Mouse (Mus musculus) T-cell, adult 2 months (primary cell): Measurements from ENCODE around the gene Pde6h.
A peak's percentile ranks its signal among the peaks of the same experiment; 100 is the strongest.

Experiments used
- DNase-seq: peaks from one replicate; pipeline ENCODE4 v3.0.0; 2022; ENCODE audit warnings: low spot score

The Pde6h gene

GRCm38 (mm10) chr6:136941051-136942021, 17.7 kb downstream of the Pde6h start, which contains the start of gene Arhgdib:
Arhgdib (minus strand) TSS chr6:136941899.
- peak; percentile 76 for DNase-seq

GRCm38 (mm10) chr6:136942280-136942679, 18.6 kb downstream of the Pde6h start:
- no peak for DNase-seq

GRCm38 (mm10) chr6:136943392-136943791, 19.8 kb downstream of the Pde6h start:
- no peak for DNase-seq

GRCm38 (mm10) chr6:136944511-136944910, 20.9 kb downstream of the Pde6h start:
- peak; percentile 67 for DNase-seq

DNA sequence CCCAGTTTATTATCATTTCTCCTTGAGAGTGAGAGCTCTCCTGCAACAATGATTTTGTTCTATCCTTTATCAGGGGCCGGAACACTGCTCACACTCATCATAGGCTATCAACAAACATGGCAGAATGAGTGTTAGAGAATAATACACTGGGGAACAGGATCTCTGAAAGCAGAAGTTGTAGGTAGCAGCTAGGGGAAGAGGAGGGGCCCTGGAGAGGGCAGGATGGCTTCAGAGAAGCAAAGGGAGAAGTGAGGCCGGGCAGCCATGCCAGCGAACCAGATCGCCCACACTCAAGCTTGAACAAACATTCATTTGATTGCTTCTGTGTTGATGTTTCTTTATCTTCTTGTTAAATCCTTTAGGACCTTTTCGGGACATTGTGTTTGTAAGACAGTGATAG, 22.6 kb downstream of the Pde6h start:
- no peak for DNase-seq

DNA sequence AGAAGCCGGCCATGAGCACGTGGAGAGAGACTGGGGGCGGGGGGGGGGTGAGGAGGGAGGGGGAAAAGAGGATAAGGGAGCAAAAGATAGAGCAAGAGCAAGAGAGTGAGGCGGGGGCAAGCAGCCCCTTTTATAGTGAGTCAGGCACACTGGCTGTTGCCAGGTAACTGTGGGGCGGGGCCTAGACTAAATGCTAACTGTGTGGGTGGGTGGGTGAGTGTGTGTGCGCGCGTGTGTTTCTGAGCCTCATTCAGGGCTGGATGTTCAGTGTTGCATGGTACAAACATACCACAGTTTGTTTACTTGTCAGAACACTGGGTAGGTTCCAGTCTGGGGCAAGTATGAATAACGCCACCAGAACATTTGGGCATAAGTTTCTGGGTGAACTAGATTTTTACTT, 23.3 kb downstream of the Pde6h start:
- DNase-seq = peak; percentile 83

GRCm38 (mm10) chr6:136947716-136948115, 24.1 kb downstream of the Pde6h start:
- DNase-seq = no peak

DNA sequence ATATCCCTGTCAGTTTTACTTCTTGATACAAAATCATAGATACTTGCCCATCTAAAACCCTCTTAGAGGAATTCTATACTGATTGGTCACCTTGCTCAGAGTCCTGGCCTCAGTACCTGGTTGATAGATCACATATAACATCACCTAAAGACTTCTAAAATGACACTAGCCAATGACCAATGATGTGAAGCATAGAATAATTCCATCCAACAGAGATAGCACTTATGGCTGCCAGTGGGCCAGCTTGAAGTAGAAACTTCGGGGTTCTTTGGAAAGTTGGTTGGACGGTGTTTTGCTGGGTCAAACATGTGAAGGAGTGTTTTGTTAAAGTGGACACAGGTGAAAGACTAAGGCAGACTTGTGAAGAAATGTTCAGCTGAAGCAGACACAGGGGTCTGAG, 26.5 kb downstream of the Pde6h start:
- no peak for DNase-seq

DNA sequence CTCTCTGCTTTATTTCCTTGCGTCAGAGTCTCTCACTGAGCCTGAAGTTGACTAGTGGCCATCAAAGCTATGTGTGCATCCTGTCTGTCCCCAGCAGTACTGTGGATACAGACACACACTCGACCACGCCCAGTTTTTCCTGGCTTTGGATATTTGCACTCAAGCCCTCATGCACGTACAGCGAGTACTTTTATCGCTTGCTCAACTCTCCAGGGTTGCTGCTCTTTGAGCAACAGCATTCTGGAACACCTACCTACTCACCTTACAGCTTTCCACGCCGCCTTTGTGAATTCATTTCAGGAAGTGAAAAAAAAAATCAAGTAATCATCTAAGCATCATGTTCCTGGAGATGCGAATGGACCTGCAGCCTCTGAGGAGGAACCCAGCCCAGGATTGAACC, 29.3 kb downstream of the Pde6h start:
- DNase-seq = no peak

DNA sequence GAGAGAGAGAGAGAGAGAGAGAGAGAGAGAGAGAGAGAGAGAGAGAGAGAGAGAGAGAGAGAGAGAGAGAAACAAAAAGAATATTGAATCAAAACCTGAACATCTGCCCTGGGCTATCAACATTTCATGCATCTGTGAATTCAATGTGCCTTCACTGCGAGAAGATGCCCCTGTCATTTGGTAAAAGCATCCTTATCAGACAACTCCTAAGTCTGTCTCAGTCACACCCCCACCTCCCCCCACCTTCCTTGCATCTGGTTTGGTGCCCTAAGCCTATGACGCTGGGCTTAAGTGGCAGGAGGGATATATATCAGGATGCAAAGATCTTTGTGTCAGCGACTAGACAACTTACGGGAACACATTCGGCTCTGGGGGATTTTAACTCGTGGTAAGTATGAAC, 30.6 kb downstream of the Pde6h start:
- no peak for DNase-seq

DNA sequence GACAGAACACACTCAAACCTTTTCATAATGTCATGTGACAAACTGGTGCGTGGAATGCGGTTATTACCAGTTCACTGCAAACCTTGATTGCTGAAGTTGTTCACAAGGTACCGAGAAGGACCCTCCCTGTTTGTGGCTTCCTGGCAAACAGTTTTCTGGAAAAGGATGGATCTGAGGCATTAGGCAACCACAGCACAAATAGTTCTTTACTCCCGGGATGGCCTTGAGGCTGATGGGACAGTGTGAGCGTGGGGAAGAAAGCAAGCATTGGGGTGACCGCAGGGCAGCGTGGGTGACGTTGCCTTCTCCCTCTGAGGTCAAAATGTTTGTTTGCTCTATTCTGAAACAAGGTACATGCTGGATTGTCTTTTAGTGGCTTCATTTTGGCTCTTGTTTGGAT, 31.1 kb downstream of the Pde6h start:
- DNase-seq = no peak

DNA sequence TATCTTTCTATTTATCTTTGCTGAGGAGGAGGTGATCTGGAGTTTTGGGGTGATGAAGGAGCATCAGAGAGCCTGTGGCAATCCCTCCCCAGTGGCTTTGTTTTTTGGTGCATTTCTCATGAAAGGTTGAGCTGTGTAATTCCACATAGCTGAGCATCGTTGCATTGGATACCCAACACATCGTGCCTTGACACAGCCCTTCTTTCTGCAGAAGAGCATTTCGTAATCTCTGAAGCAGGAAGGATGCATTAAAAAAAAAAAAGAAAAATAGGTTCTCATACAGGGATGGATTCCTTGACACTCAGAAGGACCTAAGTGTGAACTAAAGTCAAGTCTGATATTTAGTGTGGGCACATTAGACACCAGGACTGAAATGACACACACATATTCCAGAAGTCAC, 31.6 kb downstream of the Pde6h start:
- DNase-seq = no peak

DNA sequence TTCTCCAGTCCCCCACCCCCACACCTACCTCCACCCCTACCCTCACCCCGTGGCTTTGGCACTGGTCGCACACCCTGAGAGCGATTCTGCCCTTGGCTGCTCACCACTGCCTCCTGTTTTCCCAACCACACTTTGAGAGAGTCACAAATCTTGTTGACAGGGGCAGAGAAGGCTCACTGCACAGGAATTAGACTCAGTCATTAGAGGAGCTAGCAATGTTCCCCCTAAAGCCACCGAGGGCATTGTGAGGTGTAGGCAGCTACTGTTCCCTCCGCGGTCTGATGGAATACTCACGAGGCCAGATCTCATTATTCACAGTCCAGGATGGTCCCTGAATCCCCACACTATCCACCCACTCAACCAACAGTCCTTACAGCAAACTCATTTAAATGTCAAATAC, 33.4 kb downstream of the Pde6h start:
- DNase-seq = no peak

DNA sequence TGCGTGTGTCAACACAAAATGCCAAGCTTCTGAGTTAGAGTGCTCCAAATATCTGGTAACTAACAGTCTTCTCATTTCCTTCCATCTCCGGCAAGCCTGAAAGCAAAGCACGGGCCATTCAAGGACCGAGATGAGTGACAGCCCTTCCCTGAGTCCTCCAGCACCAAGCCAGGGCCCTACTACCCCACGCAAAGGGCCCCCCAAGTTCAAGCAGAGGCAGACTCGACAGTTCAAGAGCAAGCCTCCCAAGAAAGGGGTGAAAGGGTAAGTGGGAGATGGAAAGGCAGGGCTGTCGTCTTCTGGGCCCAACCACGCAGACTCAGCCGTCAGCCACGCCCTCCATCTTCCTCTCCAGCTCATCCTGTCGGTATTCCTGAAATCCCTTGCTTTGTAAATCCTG, 35.5 kb downstream of the Pde6h start:
- DNase-seq = no peak

GRCm38 (mm10) chr6:136962957-136963356, 39.3 kb downstream of the Pde6h start:
- no peak for DNase-seq

DNA sequence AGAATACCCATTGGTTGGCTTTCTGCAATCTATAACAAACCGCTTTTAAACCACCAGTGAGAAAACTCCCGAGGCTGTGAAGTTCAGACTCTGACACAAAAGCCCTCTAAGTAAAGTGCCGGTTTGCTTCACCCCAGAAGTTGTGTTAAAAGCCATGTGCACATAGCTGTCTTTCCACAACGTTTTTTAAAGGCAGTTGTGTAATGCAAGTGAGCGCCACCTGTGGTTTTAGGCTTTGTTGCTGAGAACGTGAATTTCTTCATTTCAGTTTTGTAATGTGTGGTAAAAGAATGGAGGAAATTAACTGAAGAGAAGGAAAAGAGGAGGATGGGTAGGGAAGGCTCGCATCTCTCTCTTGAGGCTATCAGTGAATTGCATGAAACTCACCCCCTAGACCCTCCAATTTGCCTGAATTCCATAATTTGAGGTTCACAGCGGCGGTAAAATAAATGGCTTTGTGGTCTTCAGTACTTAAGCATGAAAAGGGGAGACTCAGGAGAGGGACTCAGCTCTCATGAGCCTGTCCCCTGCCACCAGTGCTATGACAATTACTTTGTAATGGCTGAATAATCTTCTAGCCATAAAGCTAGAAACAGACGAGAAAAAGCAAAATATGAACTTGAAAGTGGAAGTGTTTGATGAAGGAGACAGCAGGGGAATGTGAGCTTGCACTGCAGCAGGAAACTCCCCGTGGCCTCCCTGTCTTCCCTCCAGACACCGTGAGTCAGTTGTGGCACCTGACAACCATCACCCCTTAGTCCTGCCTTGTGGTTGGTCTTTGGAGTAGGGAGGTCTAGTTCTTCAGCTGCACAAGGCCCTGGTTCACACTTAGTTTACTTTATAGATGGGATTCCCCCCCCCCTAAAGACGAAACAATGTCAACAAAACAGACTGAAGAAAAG, 41.2 kb downstream of the Pde6h start:
- DNase-seq = peak; percentile 53

DNA sequence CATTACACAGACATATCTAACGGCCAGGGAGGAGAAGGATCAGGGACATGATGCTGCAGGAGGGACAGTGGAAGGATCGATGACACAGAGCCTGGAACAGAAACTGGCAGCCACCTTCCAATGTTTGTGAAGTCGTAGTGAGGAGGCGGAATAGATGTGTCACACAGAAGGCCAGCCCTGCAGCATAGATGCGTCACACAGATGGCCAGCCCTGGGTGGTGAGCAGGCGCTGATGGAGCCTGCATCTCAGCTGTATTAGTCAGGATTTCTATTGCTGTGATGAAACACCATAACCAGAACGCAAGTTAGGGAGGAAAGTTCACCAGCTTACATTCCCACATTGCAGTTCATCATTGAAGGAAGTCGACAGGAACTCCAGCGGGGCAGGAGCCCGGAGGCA, 42.3 kb downstream of the Pde6h start:
- DNase-seq = no peak

DNA sequence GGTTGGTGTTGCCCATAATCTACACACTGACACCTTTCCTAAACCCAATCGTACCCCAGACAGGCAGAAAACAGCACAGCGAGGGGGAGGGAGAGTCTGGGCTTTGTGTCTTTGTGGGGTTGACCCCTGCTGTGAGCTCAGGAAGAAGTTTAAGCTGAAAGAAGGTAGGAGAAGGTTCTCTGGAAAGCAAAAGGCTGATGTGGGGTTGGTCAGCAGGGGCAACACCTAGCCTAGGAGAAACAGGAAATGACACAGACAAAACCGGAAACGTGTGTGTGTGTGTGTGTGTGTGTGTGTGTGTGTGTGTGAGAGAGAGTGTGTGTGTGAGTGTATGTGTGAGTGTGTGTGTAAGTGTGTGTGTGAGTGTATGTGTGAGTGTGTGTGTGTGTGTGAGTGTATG, 43.8 kb downstream of the Pde6h start:
- peak; percentile 59 for DNase-seq

DNA sequence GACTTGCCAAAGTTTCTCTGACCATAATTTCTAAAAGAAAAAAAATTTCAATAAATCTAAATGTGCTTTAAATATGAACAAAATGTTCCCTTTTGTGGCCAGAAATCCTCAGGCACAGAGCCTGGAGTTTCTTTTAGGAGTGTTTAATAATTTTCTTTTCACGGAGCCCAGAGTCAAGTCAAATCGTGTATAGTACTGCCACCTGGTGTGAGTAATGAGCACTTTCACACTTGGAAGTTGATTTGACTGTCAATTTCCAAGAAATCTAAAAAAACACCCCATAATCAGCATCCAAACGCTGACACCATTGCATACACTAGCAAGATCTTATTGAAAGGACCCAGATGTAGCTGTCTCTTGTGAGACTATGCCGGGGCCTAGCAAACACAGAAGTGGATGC, 45.2 kb downstream of the Pde6h start:
- DNase-seq = peak; percentile 41

- DNase-seq = peak; percentile 35
These were observed 55.8 kb downstream of the Pde6h start for GRCm38 (mm10) chr6:136979274-136980082.

- DNase-seq = peak; percentile 39
These were observed 56.7 kb downstream of the Pde6h start for GRCm38 (mm10) chr6:136980331-136980746.

GRCm38 (mm10) chr6:136982581-136982980, 58.9 kb downstream of the Pde6h start:
- no peak for DNase-seq
